Mouse (Mus musculus) megakaryocyte progenitor cell, adult 5-6 weeks (primary cell): ENCODE measurements around the gene Inip. TPM values are rescaled to one million over a fixed set of nuclear protein-coding genes. Genes with fewer than 3 reads are reported as not detected.

ENCODE experiments used
- ATAC-seq: replicated peaks from 2 replicates; pipeline ENCODE4 v1.8.0; 2016; ENCODE audit warnings: mild to moderate bottlenecking, moderate TSS enrichment, inconsistent platforms; ENCODE audit not compliant: poor library complexity
- total RNA-seq, 2 experiments: library from RNA; stranded (forward) in 1 of 2; stranded (reverse) in 1 of 2; fragments of 157-497, 149-512 nt in 1 of 2; fragments of 200-1000 nt in 1 of 2; gene quantifications; 2 replicates each; pipeline versions ENCODE4 v1.2.3 to v1.2.4; 2015 to 2017

The Inip gene
- total RNA-seq, 2 experiments from 2014 or later = 54.2 to 70.8 TPM

DNA sequence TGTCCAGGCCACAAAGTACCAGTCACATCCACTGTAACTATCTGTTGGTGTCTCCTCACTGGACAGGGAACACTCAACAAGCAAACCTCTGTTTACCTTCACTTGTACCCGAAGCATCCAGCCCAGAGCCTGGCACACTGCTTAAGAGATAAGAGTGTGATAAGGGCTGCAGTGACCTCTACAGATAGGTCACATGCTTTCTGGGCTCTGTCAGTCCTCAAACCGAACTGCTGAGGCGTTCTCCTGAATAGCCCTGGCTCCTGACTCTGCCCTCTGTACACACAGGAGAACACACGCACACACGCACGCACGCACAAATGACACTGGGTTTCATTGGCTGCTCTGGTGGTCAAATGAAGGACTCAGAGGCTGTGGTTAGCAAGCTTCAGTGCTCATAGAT lies 12.7 kb upstream of the Inip start:
- ATAC-seq = peak; percentile 29; the same call in 1 of the 2 replicates

DNA sequence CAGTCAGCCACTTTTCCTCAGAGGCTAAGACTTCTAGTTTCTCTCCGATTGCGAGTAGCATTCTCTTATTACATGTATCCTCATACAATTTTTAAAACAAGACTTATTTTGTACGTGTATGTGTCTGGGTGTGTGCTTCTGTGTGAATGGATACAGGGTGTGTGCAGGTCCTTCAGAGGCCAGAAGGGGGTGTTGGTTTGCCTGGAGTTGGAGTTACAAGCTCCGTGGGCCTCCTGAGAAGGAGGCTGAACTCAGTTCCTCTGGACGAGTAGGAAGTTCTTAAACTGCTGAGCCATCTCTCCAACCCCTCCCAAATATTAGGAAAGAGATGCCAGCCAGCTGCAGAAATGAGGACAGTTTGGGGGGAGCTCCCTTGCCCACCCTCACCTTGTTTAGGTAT lies 7.0 kb upstream of the Inip start:
- peak; percentile 67 for ATAC-seq

DNA sequence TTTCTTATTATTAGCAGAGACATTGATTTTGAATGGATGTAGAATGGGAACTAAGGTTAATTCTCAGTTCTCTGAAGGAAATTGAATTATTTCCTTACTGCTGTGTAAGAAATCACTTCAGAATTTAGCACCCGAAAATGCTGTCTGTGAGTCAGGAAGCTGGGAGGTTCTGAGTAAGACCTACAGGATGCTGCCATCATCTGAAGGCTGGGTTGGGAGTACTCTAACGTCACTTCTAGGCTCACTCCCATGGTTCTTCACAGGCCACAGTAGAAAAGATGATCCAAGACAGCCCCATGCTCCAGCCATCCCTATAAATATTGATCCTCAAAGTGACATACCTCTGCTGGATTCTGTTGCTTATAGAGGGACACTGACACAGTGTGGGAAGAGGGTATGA lies 6.1 kb upstream of the Inip start:
- no peak for ATAC-seq

DNA sequence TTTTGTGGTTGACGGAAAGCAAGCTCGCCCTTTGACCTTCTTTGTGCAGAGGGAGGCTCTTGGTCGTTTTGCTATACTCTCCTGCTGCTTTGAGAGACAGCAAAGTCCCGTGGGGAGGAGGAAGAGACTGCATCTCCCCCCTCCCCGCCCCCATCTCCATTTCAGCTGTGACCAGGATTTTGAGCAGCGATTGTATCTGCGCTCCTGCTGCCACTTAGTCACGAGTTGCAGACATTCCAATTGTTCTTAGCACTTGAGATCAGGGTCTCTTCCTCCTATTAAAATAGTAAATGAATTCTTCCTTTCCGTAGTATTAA lies 5.4 kb upstream of the Inip start:
- ATAC-seq = no peak

DNA sequence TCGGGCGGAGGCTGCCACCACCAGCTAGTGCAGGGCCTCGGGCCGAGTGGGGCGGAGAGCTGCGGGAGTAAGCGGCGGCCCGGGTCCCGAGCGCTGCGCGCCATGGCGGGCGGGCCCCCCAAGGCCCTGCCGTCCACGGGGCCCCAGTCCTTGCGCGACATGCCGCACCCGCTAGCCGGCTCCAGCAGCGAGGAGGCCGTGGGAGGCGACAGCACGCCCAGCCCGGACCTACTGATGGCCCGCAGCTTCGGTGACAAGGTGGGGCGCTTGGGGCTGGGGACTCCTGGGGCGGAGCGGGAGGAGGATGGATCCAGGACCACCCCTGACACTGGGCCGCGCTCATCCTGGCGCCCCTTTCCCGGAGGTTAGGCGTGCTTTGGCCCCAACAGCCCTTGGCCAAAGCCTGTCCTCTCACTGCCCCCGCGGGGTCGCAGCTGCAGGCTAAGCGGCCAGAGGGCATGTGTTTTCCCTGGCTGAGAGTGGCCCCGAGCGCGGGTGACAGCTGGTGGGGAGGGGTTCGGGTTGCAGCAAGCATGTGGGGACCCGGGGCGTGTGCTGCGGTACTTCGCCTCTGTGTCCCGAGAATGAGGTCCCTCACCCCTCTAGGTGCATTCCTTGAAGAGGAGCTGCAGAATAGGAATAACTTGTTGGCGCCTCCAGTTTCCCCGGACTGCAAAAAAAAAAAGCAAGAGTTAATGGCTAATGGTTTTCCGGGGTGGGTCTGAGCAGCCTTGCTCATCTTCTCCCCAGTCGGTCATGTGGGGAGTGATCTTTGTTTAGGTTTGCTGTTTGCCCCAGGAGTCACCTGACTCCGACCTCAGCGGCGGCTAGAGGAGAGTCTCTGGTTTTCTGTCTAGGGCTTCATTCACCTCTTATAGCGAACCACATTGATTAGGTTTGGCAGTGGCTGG lies 4.8 kb upstream of the Inip start:
- peak; percentile 9 for ATAC-seq

DNA sequence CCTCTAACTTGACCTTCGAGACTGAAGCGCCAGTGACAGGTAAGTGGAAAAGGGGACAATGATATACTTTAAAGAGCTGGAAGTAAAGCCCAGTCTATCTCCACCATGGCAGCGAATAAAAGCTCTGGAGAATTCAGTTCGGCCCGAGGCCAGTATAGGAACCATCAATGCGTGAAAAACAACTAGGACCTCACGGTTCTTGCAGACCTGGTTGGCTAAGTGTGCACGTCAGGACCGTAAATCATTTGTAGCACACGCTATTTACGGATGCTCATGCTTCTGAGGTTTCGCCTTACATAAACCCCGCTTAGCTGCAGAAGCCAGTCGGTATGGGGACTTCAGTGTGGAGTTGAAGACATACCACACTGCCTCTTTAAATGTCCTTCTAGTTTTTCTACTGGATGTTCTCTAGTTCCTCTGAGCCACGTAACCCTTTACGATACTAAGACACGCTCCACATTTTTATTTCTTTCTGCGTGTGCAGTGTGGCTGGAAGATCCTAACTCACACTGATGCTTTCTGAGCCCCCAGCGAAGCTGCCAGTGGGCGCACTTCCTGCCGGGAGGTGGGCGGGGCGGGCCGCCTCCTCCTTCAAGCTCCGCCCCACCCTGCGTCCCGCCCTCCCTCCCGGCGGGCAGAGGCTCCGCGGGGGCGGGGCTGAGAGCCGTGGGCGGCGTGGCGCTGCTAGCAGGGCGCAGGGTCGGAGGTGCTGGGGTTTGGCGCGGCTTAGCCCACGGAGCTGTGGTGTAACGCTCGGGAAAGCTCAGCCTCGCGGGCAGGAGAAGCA lies 4.0 kb upstream of the Inip start, which contains the start of gene Snx30:
TSS of gene Snx30 (plus strand) at position 660 of the 787 bp plus-strand sequence.
- ATAC-seq = peak; percentile 56

DNA sequence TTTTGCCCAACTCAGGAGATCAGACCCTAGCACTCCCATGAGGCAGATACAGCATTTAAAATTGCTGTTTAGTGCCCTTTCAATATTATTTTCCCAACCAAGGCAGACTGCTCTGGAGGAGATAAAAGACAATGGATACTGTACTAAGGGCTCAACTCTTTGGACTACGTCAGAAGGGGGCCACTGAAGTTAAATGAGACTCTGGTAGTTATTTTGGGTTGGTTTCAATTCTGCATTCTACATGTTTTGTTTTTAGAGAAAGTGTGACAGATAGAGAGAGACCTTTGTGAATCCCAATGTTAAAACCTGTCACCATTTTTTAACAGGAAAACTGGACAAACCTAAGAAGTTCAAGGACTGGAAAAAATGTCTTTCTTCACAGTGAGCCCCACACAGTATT lies 3.4 kb upstream of the Inip start:
- ATAC-seq = no peak

DNA sequence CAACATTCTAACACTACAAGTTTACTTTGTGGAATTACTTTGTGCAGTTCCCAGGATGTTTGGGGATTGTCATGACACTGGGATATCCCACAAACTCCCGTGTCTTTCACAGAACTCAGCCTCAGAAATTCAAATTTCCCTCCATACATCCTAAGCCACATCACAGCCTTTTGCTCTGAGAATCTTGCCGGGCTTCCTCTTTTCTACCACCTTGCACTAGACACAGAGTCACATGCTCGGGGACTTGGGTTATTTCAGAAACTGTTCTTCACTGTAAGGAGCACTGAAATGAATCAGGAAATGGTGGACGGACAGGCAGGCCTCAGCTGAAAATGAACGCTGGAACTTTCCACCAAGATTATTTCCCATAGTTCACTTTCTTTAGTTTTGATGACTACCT lies 2.0 kb upstream of the Inip start:
- peak; percentile 43 for ATAC-seq

DNA sequence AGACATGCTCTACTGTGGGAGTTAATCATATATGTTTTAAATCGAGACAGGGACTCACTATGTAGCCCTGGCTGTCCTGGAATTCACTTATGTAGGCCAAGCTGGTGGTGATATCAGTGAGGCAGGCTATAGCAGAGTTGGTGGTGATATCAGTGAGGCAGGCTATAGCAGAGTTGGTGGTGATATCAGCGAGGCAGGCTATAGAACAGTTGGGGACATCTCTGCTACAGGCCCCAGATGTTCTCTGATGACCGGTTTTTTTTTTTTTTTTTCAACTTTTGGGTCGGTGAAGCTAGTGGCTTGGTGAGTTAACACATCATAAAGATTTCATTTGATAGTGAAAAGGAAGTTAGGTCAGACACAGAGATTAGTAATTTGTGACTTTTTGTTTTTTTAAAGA lies 1.4 kb upstream of the Inip start:
- ATAC-seq = peak; percentile 68

DNA sequence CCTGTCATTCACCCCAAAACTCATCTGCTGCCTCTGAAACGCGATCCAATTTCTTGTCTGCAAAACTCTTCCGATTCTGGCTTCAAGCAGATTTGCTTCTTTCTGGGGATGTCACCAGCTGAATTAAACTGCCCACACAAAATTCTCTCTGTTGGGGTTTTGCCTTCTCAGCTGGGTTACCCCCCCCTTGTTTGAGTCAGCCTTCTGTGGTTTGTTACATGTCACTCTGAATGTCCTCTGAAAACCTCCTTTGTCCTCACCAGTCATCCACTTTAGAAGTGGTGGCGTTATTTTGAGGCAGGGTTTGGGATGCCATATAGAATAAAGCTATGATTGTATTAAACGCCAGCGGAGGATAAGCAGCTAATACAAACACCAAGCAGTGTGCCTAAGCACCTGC lies 718 bp upstream of the Inip start:
- ATAC-seq = no peak

DNA sequence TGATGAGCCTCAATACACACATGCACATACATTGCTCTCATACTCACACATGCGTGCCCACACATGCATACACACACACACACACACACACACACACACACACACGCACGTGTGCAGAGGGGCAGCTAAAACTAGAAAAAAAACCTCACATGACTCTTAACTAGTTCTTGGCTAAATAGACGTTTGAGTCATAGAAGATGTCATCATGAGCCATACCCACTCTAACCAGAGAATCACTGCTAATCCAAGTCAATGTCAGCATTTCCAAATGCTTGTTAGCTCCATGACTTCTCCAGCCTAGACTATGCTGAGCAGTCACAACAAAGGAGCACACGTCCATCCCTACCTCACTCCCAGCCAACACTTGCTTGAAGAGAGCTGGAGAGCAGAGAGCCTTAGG lies 1.2 kb downstream of the Inip start:
- no peak for ATAC-seq

DNA sequence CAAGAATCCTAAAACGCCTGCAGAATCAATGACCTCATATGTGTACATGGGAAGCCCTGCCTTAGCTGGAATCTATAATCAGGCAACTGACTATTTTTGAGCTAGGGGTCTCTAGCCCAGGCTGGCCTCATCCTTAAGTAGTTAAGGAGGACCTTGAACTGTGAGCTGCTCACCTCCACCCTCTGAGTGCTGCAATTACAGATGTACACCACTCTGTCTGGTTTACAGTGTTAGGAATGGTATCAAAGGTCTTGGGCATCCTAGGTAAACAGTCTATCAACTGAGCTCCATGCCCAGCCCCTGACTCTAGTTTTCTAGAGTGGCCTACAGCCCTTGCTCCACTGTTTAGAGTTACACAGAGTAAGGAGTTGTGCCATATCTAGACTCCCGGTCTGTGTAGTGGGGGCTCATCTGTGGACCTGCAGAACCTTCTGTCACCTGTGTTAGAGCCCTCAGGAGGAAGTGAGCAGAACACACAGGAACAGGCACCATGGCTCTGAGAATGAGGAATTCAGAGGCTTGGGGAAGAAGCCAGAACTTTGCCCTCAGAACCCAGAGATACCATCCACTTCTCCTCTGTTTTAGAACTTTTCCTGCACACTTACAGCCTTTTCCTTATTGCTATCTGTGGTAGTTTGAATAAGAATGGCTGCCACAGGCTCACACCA lies 5.5 kb downstream of the Inip start:
- peak; percentile 38 for ATAC-seq

DNA sequence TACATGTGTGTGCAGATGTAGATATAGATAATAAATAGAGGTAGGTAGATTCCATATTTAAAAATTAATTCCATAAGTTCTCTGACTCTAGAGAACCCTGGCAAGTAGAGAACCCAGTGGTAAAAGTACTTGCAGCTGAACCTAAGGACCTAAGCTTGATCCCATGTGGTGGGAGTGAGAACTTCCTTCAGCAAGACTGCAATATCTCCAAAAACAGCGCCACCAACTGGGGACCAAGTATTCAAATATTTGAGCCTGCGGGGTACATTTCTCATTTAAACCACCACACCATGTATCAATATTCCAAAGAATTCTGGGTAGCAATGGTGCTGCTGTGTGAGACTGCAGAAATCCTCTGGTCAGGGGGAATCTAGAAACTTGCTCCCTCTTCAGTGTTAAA lies 7.3 kb downstream of the Inip start:
- ATAC-seq = peak; percentile 35; the same call in 1 of the 2 replicates

DNA sequence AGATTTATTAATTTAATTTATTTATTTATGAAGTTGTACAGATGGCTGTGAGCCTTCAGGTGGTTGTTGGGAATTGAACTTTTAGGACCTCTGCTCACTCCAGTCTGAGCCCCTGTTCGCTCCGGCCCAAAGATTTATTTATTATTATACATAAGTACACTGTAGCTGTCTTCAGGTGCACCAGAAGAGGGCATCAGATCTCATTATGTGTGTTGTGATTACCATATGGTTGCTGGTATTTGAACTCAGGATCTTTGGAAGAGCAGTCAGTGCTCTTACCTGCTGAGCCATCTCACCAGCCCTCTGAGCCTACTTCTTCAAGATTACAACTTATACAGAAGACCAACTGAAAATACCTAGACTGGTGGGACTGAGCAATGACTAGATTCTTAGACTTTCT lies 7.8 kb downstream of the Inip start:
- ATAC-seq = peak; percentile 29; the same call in 1 of the 2 replicates

DNA sequence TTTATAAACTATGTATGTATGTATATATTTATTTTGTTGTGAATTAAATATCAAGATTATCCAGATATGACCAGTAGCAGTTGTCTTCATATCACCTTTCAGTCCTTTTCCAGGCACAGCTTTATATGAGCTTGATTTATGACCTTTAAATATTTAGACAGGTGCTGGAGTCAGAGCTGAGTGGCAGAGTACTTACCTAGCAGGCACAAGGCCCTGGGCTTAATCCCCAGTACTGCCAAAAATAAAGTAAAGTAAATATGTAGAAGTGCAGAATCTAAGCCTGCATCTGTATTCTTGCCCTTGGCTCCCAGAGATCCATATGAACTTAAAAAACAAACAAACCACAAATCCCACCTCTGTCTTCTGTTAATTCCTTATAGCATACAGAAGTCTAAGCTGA lies 12.4 kb downstream of the Inip start:
- ATAC-seq = no peak

DNA sequence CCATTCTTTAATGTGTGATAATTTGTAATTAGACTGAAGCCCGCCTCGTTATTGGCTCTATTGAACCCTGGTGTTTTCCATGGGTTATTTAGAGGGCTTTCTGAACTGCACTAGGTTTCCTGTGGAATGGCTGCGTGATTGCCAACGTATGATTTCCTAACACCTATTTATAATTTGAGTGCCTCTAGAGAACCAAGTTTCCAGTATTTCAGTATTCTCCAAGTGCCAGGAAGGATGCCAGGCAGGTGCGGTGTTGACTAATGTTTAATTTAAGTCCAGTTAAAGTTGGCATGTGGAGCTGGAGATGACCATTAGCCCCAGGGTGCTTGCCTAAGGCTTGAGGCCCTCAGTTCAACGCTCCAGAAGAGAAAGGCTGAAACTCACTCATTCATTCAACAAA lies 14.3 kb downstream of the Inip start:
- no peak for ATAC-seq

DNA sequence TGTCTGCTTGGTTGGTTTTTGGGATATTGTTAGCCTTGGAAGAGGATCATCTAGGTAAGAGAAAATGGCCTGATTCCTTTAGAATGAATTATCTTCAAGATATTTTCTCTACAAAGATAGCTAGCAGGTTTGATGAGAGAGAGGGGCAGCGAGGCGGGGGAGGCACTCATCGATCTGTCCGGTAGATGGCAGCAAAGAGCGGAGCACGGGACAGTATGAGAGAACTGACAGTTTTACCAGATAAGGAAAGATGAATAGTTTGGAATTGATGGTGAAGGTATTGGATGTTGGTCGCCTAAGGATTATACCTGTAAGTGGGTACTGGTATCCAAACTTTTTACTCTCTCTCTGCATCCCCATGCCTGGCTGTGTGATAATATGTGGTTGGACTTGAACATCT lies 14.7 kb downstream of the Inip start:
- peak; percentile 50 for ATAC-seq

DNA sequence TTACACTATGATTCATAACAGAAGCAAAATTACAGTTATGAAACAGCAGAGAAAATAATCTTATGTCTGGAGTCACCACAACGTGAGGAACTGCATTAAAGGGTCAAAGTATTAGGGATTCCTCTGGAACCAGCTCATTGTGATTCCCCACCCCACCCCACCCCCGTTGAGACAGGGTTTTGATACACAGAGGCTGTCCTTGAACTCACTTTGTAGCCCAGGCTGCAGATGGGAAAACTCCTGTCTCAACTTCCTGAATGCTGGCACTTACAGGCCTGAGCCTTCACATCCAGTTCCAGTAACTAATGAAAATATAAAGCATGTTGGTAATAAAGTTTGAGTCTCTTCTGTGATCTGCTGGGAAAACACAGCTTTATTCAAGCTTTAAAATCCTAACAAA lies 16.0 kb downstream of the Inip start:
- ATAC-seq = no peak

DNA sequence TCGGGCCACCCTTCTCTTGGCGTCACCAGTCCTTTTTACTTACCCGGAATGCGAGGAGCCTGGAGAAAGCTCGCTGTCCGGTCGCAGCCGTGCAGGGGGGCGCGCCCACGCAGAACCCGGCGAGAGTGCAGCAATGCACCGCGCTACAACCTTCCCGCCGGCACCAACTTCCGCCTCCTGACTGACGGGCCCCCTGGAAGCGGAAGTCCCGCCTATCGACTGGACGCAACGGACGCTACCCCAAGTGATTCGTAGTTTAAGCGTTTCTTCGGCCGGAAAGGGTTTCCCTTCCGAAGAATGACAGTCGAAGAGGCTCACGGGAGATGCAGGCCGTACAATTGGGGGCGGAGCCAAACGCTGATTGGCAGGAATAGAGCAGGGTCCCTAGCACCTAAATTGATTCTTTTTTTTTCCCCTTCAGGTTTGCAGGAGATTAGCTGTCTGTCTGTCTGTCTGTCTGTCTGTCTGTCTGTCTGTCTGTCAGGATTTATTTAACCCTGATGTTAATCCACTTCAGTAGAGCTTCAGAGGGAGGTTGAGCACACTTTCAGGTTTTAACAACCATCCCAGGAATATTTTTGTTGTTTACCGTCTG lies 17.6 kb downstream of the Inip start:
- peak; percentile 93 for ATAC-seq

DNA sequence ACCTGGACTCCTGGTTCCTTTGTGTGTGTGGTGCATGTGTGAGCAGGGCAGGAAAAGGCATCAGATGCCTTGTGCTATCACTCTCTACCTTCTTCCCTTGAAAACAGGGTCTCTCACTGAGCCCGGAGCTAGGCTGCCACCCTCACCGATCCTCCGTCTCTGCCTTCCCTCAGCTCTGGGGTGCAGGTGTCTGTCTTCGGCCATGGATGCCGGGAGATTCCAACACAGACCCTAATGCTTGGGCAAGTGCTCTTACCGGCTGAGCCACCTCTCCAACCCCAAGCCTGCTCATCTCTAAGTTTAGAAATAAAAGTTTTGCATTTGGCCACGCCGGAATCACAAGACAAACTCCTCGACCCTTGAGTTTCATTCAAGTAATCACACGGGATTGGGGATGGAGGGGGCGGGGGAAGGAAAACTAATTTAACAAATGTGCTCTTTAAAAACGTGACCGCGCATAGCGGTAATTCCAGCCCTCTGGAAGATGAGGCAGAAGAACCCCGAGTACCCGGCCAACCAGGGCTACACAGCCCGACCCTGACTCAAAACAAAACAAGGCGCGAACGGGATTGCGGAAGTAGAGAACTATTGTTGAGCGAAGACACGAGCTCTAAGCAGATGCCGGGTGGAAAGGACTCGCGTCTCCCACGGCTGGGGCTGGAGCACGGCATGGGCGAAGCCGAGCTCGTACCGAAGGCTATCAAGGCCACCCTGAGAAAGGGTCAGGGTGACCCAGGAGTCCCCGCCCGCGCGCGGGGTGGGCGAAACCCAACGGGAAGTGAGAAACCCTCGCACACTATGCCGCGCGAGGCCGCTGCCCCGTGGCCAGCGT lies 18.3 kb downstream of the Inip start:
- ATAC-seq = peak; percentile 27
